ENCODE assay signal across 10 mouse cellular contexts in the genomic region with DNA sequence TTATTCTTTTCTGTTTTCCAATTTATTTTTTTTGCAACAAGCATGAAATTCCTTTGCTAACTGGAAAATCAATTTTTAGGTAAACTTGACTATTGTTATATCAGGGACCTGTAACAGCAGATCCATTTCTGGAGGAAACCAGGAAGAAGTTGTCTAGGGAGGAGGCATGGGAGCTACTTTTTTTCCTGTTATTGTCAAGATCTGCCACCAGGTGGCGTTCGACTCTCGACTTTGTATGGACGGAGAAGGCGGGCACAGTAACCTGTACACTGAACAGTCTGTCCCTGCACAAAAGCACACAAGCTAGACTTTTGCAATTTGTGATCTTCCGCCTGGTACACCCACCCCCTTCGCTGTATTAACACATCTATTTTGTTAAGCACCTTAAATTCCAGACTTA. TPM values are rescaled to one million over a fixed set of nuclear protein-coding genes. Genes with fewer than 3 reads are reported as not detected.
DNase-seq lines count a peak whose midpoint lies in the region; ATAC-seq and TF ChIP-seq lines count a peak whose summit lies in the region.
"Had no signal": no experiment of that assay in that cellular context is flagged by ENCODE, and none has a peak within 500 bp of the region (broad histone marks: within the 10 kb centered on the region; RNA-seq: fewer than 3 reads in every experiment).

No protein-coding gene starts in this region.

- in situ Hi-C loops in Patski (cut with MboI; ENCODE audit: low pct_unique_long_range_greater_than_20kb) = no loop called here

- no peak overlapping the region for H3K4me3 ChIP-seq in kidney, embryonic 15.5 days (replicated peaks)
- H3K4me3 ChIP-seq in testis, adult 2 months (ENCODE audit: control insufficient read depth, low read depth, low read length) = no peak overlapping the region
- H3K4me3 ChIP-seq: embryonic facial prominence, embryonic 15.5 days; lung, embryonic 15.5 days had no signal

- intact Hi-C loops in left cerebral cortex, postnatal 14 days (cut with DNase I) = no loop called here

- peak; percentile 51 for DNase-seq in kidney, adult 11 months
- DNase-seq in Patski (ENCODE audit: low read depth, low spot score) = no peak
- peak; percentile 75 to 81 for DNase-seq in cerebellum, postnatal 14 days
- DNase-seq in gastrocnemius, postnatal 25 days = peak; percentile 19
- peak; percentile 75 to 81 for DNase-seq in left cerebral cortex, postnatal 14 days (ENCODE audit: low spot score in 2 of 2)
- peak; percentile 56 to 59 for DNase-seq in natural killer cell, adult 2 months (ENCODE audit: low spot score in 2 of 2)

- no peak overlapping the region for H3K27ac ChIP-seq in kidney, embryonic 15.5 days
- no peak overlapping the region for H3K27ac ChIP-seq in testis, adult 2 months (ENCODE audit: control insufficient read depth, insufficient read depth, low read depth, low read length)
- H3K27ac ChIP-seq: embryonic facial prominence, embryonic 15.5 days; lung, embryonic 15.5 days had no signal

- WGBS in kidney, embryonic 15.5 days = 5% methylated on average over 7 of the region's 7 CpGs

- H3K9ac ChIP-seq in kidney, embryonic 15.5 days = no peak overlapping the region
- H3K9ac ChIP-seq: embryonic facial prominence, embryonic 15.5 days; lung, embryonic 15.5 days had no signal

- H3K36me3 ChIP-seq in kidney, embryonic 15.5 days = no peaks in the 10 kb centered on the region
- H3K36me3 ChIP-seq in testis, adult 2 months (ENCODE audit: control insufficient read depth, insufficient read depth, low read length) = no peaks in the 10 kb centered on the region
- H3K36me3 ChIP-seq: embryonic facial prominence, embryonic 15.5 days; lung, embryonic 15.5 days had no signal

- H3K4me1 ChIP-seq in kidney, embryonic 15.5 days = peaks cover 7% of the 10 kb centered on the region; the same call in 1 of the 2 replicates
- 0 out of 2 replicates have a peak, but pooled peaks cover 3% of the 10 kb centered on the region for H3K4me1 ChIP-seq in testis, adult 2 months (ENCODE audit: control insufficient read depth, insufficient read depth, low read length)

- no peak for TF ChIP-seq POLR2A in testis, adult 2 months (IDR thresholded peaks at IDR 0.05; ENCODE audit: control insufficient read depth, low read depth, low read length)

- H3K4me2 ChIP-seq in kidney, embryonic 15.5 days = no peak overlapping the region
- H3K4me2 ChIP-seq: embryonic facial prominence, embryonic 15.5 days; lung, embryonic 15.5 days had no signal

- CTCF ChIA-PET in Patski (lab: Charles Lee) = interaction anchor here (0.6 to 3.6 kb wide), 23 partner anchors 9 to 288 kb away, joined by 3 to 88 read pairs (median 4); a partner anchor contains a TSS

- peaks cover 35% of the 10 kb centered on the region for H3K27me3 ChIP-seq in kidney, embryonic 15.5 days
- H3K27me3 ChIP-seq in Patski = peaks cover 5% of the 10 kb centered on the region
- no peaks in the 10 kb centered on the region; the same call in 1 of the 2 replicates for H3K27me3 ChIP-seq in testis, adult 2 months (ENCODE audit: control insufficient read depth, insufficient read depth, low read length)

- no peak for ATAC-seq in kidney, embryonic 15.5 days (replicated peaks; ENCODE audit: low FRiP score)
- no peak for ATAC-seq in Patski

- POLR2A ChIA-PET in Patski (lab: Charles Lee) = interaction anchor here (1.0 kb wide), 1 partner anchor 23 kb away, joined by 3 read pairs; no protein-coding TSS in a partner anchor

- no peaks in the 10 kb centered on the region for H3K9me3 ChIP-seq in kidney, embryonic 15.5 days (replicated peaks)
- H3K9me3 ChIP-seq: embryonic facial prominence, embryonic 15.5 days; lung, embryonic 15.5 days had no signal

- peak; percentile 73 for TF ChIP-seq CTCF in Patski (IDR thresholded peaks at IDR 0.05)
- peak; percentile 72 for TF ChIP-seq CTCF in testis, adult 2 months (IDR thresholded peaks at IDR 0.05; ENCODE audit: control insufficient read depth, insufficient read depth, insufficient replicate concordance, low read depth, low read length)

RNA-seq across cellular contexts. Expression of a gene that starts 4.2 kb away (rescaled TPM):
- polyA plus RNA-seq in kidney, embryonic 15.5 days (2015; fragmentation: Nextera tagmentation; extraction: Ambion mirVana) = 0.36 and 0.88 TPM in 2 replicates
- polyA plus RNA-seq in Patski (2021) = 2.4 TPM
- total RNA-seq in gastrocnemius, postnatal 25 days (2021) = 1 to 10 TPM; 1.9 to 2.7 TPM
- 10 to 100 TPM; 25.7 to 26.5 TPM for total RNA-seq in left cerebral cortex, postnatal 14 days (2021)
- 47.1 and 47.6 TPM in 2 replicates for polyA plus RNA-seq in testis, adult 2 months (2012; rRNA removed)

Comparison
In these comparisons a context has a peak if more than half of its experiments do, and no peak if none do; other contexts are left out.
1. RNA of a gene that starts 4.2 kb away (polyA plus RNA-seq): 47.1 to 47.6 TPM in testis, adult 2 months; 2.4 TPM in Patski (single experiment) and 0.36 to 0.88 TPM in kidney, embryonic 15.5 days; every median in the first group is over 10 times any median in the second.